Mouse (Mus musculus) frontal cortex, postnatal 25 days (tissue): Measurements from ENCODE around the gene Gm37240.

Experiments
- DNase-seq, 2 experiments: peaks; one replicate each; pipeline ENCODE4 v3.0.0; 2022; ENCODE audit warnings: low spot score in 2 of 2

The Gm37240 gene

GRCm38 (mm10) chr3:85878911-85879310 is 8.4 kb downstream of the Gm37240 start:
- no peak for DNase-seq

GRCm38 (mm10) chr3:85863996-85864395 is 23.3 kb downstream of the Gm37240 start:
- no peak for DNase-seq

- no peak for DNase-seq
These were observed 24.4 kb downstream of the Gm37240 start for GRCm38 (mm10) chr3:85862886-85863285.

- DNase-seq = no peak
These were observed 26.3 kb downstream of the Gm37240 start for GRCm38 (mm10) chr3:85860996-85861395.

GRCm38 (mm10) chr3:85859311-85859710 is 28.0 kb downstream of the Gm37240 start:
- DNase-seq = no peak

- DNase-seq = no peak
These were observed 28.9 kb downstream of the Gm37240 start for GRCm38 (mm10) chr3:85858140-85859135.

GRCm38 (mm10) chr3:85857083-85857482 is 30.2 kb downstream of the Gm37240 start:
- no peak for DNase-seq

GRCm38 (mm10) chr3:85855947-85856346 is 31.4 kb downstream of the Gm37240 start:
- DNase-seq = no peak

- DNase-seq = no peak
These were observed 32.3 kb downstream of the Gm37240 start for GRCm38 (mm10) chr3:85855043-85855442.

- no peak for DNase-seq
These were observed 33.2 kb downstream of the Gm37240 start for GRCm38 (mm10) chr3:85854143-85854542.

- no peak for DNase-seq
These were observed 33.6 kb downstream of the Gm37240 start for GRCm38 (mm10) chr3:85853715-85854114.

GRCm38 (mm10) chr3:85850079-85850478 is 37.2 kb downstream of the Gm37240 start:
- no peak for DNase-seq

- no peak for DNase-seq
These were observed 41.0 kb downstream of the Gm37240 start for GRCm38 (mm10) chr3:85846316-85846715.

- DNase-seq = no peak
These were observed 42.0 kb downstream of the Gm37240 start for GRCm38 (mm10) chr3:85845341-85845740.

- DNase-seq = no peak
These were observed 44.5 kb downstream of the Gm37240 start for GRCm38 (mm10) chr3:85842881-85843218.

GRCm38 (mm10) chr3:85842177-85842880 is 45.0 kb downstream of the Gm37240 start:
- DNase-seq = no peak

- DNase-seq = no peak
These were observed 45.7 kb downstream of the Gm37240 start for GRCm38 (mm10) chr3:85841454-85842176.

GRCm38 (mm10) chr3:85833627-85834026 is 53.7 kb downstream of the Gm37240 start:
- DNase-seq = no peak

GRCm38 (mm10) chr3:85832490-85833155 is 54.7 kb downstream of the Gm37240 start:
- DNase-seq = no peak

- DNase-seq = no peak
These were observed 55.5 kb downstream of the Gm37240 start for GRCm38 (mm10) chr3:85831785-85832184.

GRCm38 (mm10) chr3:85829047-85829446 is 58.3 kb downstream of the Gm37240 start:
- no peak for DNase-seq

GRCm38 (mm10) chr3:85827815-85828214 is 59.5 kb downstream of the Gm37240 start:
- no peak for DNase-seq
